Mouse (Mus musculus): Measurements from ENCODE around the gene Dcpp3. TPM values are rescaled to one million over a fixed set of nuclear protein-coding genes. Genes with fewer than 3 reads are reported as not detected.
"Not testable (repeated sequence)": the region's sequence is repeated elsewhere in the genome, so short reads cannot be mapped to it uniquely, and the experiment has no call there.

Dcpp3 gene
- total RNA-seq (2021) (not detected), polyA plus RNA-seq (2012; rRNA removed) (not detected in 2 replicates)
- long read RNA-seq, result 0 reads

DNA sequence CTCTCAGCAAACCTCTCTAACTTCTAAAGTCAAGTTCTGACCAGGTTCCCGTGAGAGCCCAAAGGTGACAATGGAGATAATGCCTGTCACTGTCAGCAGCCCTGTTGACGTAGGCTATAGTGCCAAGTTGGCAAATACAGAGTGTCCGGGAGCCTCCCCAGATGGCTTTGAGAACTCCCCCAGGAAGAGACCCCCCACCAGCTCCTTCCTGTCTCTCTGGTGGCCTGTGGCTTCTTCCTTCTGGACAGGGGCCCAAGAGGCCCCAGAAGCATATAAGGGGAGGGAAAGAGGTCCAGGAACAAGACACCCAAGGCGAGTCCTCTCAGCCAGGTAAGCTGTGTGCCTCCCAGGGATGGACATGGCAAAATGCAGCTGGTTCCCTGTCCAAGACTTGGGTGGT is at the start of gene Dcpp3:
Gene Dcpp3 (plus strand): TSS at position 301 of the 400 bp plus-strand sequence.
- intact Hi-C loops (cut with DNase I); H3K27ac ChIP-seq; H3K79me2 ChIP-seq (replicated peaks; ENCODE audit: control insufficient read depth, insufficient read depth, low read length); H3K9ac ChIP-seq (ENCODE audit: low read depth, low read length); H3K4me1 ChIP-seq (ENCODE audit: control insufficient read depth, insufficient read depth, low read length); H3K4me3 ChIP-seq; H3K36me3 ChIP-seq (ENCODE audit: control insufficient read depth, insufficient read depth, low read length); H3K27me3 ChIP-seq (ENCODE audit: control insufficient read depth, insufficient read depth, low read length); DNase-seq: not testable (repeated sequence)
- WGBS, result 47% methylated on average over 4 of the region's 4 CpGs

DNA sequence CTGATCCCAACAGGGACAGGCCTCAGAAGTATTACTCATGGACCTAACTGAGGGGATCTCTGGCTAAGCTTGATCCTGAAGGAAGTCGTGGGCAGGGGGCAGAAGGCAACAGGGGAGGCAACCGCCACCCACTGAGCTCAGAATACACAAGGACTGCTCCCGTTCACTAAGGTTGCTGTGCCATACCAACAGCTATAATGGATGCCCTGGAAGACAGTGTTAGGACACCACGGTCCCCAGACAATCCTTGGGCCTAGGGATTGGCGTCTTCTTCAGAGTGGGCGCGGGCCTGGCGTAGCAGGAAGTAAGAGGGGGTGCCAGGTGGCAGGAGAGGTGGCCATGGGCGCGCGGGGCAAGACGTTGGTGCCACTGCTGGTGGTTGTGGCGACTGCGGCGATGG is 49.5 kb upstream of the Dcpp3 start, which contains the start of gene Prss21:
Gene Prss21 (plus strand): TSS at position 301 of the 400 bp plus-strand sequence.
- Histone ChIP-seq H3K36me3 (ENCODE audit: control insufficient read depth, insufficient read depth, low read length) (no peaks in the 10 kb centered on the region), H3K4me3 (no peak within 1 kb of the TSS), H3K27ac (no peak within 1 kb of the TSS), H3K4me1 (ENCODE audit: control insufficient read depth, insufficient read depth, low read length) (no peaks in the 10 kb centered on the region), H3K9ac (ENCODE audit: low read depth, low read length) (no peak within 1 kb of the TSS), H3K79me2 (replicated peaks; ENCODE audit: control insufficient read depth, insufficient read depth, low read length) (no peaks in the 10 kb centered on the region), H3K27me3 (ENCODE audit: control insufficient read depth, insufficient read depth, low read length) (no peaks in the 10 kb centered on the region)
- 83% methylated on average over 15 of the region's 15 CpGs for WGBS
- no peak for TF ChIP-seq EP300 (IDR thresholded peaks at IDR 0.05; ENCODE audit: insufficient read depth, low read depth, low read length)
- intact Hi-C loops (cut with DNase I), result no loop called here
- DNase-seq, result no peak

DNA sequence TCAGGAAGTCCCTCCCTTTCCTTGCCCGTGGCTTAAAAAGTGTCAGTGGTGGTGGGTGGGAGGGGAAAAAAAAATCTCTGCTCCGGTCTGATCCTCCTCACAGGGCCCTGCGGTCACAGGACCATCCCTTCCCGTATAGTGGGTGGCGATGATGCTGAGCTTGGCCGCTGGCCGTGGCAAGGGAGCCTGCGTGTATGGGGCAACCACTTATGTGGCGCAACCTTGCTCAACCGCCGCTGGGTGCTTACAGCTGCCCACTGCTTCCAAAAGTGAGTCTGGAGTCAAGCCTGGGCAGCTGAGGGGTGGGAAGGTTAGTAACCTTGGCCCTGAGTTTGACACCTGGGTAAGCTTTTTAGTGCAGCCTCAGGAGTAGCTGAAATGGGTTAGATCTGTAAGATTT is 48.7 kb upstream of the Dcpp3 start:
- no peaks in the 10 kb centered on the region for H3K36me3 ChIP-seq (ENCODE audit: control insufficient read depth, insufficient read depth, low read length)
- H3K4me1 ChIP-seq (ENCODE audit: control insufficient read depth, insufficient read depth, low read length), result no peaks in the 10 kb centered on the region
- no peak overlapping the region for H3K9ac ChIP-seq (ENCODE audit: low read depth, low read length)
- intact Hi-C loops (cut with DNase I), result no loop called here
- TF ChIP-seq POLR2A (IDR thresholded peaks at IDR 0.05; ENCODE audit: insufficient read depth, low read depth, low read length) (no peak), EP300 (IDR thresholded peaks at IDR 0.05; ENCODE audit: insufficient read depth, low read depth, low read length) (no peak), CTCF (IDR thresholded peaks at IDR 0.05) (no peak)
- 81% methylated on average over 11 of the region's 11 CpGs for WGBS
- H3K79me2 ChIP-seq (replicated peaks; ENCODE audit: control insufficient read depth, insufficient read depth, low read length), result no peaks in the 10 kb centered on the region
- DNase-seq, result no peak
- no peak overlapping the region for H3K4me3 ChIP-seq
- no peaks in the 10 kb centered on the region for H3K27me3 ChIP-seq (ENCODE audit: control insufficient read depth, insufficient read depth, low read length)
- no peak overlapping the region for H3K27ac ChIP-seq

DNA sequence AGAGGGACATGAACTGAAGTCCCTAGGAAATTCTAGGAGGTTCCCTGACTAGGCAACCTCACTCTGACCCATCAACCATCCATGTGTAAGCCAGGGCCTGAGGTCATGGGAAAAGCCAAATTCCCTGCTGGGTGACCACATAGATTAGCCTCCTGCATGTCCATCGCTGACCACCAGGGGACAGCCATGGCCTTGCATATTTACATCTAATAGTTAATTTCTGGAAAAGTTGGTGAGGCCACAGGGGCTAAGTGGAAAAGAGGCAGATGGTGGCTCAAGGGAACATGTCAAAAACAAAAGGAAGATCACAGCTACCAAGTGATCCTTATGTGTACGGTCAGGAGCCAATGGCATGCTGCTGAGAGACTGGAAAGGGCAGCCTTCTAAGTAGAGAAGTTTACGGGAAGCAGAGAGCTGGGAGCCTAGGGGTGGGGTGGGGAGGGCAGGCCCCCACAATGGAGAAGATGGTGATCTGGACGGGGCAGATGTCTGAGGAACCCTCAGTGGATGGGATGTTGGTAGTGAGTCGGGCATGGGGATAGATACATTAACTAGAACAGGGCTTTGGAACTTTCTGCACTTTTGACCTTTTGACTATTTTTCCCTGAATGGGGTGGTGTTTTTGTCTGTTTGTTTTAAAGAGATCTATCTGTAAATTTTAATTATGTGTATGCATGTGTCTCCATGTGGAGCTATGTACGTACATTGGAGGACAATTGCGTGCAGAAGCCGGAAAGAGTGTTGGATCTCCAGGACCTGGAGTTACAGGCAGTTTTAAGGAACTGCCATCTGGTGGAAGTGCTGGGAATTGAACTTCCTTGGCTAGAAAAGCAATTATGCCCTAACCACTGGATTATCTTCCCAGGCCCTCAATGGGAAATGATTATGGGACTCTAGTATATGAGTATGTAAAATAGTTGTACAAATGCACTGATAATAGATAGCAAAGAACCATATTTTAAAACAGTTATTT is 43.1 kb upstream of the Dcpp3 start:
- Histone ChIP-seq H3K79me2 (replicated peaks; ENCODE audit: control insufficient read depth, insufficient read depth, low read length) (no peaks in the 10 kb centered on the region), H3K4me3 (no peak overlapping the region), H3K27ac (no peak overlapping the region), H3K9ac (ENCODE audit: low read depth, low read length) (no peak overlapping the region), H3K36me3 (ENCODE audit: control insufficient read depth, insufficient read depth, low read length) (no peaks in the 10 kb centered on the region), H3K4me1 (ENCODE audit: control insufficient read depth, insufficient read depth, low read length) (no peaks in the 10 kb centered on the region), H3K27me3 (ENCODE audit: control insufficient read depth, insufficient read depth, low read length) (no peaks in the 10 kb centered on the region)
- no peak for TF ChIP-seq EP300 (IDR thresholded peaks at IDR 0.05; ENCODE audit: insufficient read depth, low read depth, low read length)
- TF ChIP-seq CTCF (IDR thresholded peaks at IDR 0.05), result peak; percentile 89
- WGBS, result 35% methylated on average over 8 of the region's 8 CpGs
- DNase-seq, result peak; percentile 27 to 56
- intact Hi-C loops (cut with DNase I), result loop anchor here (1.0 to 2.0 kb wide), 2 partner anchors 86 to 125 kb away; no protein-coding TSS in a partner anchor

DNA sequence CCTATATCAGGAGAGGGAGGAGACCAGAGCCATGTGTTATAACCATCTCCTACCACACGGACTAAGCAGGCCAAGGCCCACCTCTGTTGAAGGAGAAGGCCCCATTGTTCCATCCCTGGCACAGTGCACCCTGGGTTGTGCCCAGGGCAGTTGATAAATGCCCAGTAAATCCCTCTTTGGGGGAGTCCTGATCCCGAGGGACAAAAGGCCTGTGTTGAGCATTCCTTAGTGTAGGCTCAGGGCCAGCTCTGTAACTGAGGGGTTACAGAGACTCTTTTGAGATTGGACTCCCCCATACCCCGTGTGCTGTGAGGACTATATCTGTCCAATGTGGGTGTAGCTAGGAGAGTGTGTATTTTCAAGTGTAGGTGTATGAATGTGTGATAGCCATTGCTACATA is 40.5 kb upstream of the Dcpp3 start:
- intact Hi-C loops (cut with DNase I), result no loop called here
- Histone ChIP-seq H3K9ac (ENCODE audit: low read depth, low read length) (no peak overlapping the region), H3K4me3 (no peak overlapping the region), H3K27me3 (ENCODE audit: control insufficient read depth, insufficient read depth, low read length) (no peaks in the 10 kb centered on the region), H3K79me2 (replicated peaks; ENCODE audit: control insufficient read depth, insufficient read depth, low read length) (no peaks in the 10 kb centered on the region), H3K4me1 (ENCODE audit: control insufficient read depth, insufficient read depth, low read length) (no peaks in the 10 kb centered on the region), H3K27ac (no peak overlapping the region), H3K36me3 (ENCODE audit: control insufficient read depth, insufficient read depth, low read length) (no peaks in the 10 kb centered on the region)
- TF ChIP-seq POLR2A (IDR thresholded peaks at IDR 0.05; ENCODE audit: insufficient read depth, low read depth, low read length) (no peak), EP300 (IDR thresholded peaks at IDR 0.05; ENCODE audit: insufficient read depth, low read depth, low read length) (no peak), CTCF (IDR thresholded peaks at IDR 0.05) (no peak)
- 44% methylated on average over 3 of the region's 3 CpGs for WGBS
- no peak for DNase-seq

DNA sequence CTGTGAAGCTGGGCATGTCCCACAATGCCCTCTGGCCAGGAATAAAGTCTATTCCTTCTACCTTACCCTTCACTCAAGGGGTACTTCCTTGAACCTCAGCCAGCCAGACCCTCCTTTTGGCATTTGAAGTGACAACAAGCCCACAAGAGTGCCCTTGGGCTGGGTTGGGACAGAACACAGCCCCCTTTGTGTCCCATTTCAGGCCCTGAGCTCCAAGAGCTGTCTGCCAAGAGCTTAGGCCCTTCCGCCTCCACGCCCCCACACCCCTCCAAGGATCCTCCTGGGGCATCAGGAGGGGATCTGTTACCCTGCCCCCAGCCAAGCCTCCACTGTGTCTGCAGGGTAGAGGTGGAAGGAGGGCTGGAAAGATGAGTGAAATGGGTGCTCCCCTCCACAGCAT is 40.1 kb upstream of the Dcpp3 start:
- H3K9ac ChIP-seq (ENCODE audit: low read depth, low read length), result no peak overlapping the region
- DNase-seq, result no peak
- H3K4me3 ChIP-seq, result no peak overlapping the region
- H3K36me3 ChIP-seq (ENCODE audit: control insufficient read depth, insufficient read depth, low read length), result no peaks in the 10 kb centered on the region
- H3K4me1 ChIP-seq (ENCODE audit: control insufficient read depth, insufficient read depth, low read length), result no peaks in the 10 kb centered on the region
- no peak overlapping the region for H3K27ac ChIP-seq
- 93% methylated on average over 2 of the region's 2 CpGs for WGBS
- H3K27me3 ChIP-seq (ENCODE audit: control insufficient read depth, insufficient read depth, low read length), result no peaks in the 10 kb centered on the region
- no peaks in the 10 kb centered on the region for H3K79me2 ChIP-seq (replicated peaks; ENCODE audit: control insufficient read depth, insufficient read depth, low read length)
- intact Hi-C loops (cut with DNase I), result no loop called here
- no peak for TF ChIP-seq CTCF (IDR thresholded peaks at IDR 0.05)
- no peak for TF ChIP-seq EP300 (IDR thresholded peaks at IDR 0.05; ENCODE audit: insufficient read depth, low read depth, low read length)
- no peak for TF ChIP-seq POLR2A (IDR thresholded peaks at IDR 0.05; ENCODE audit: insufficient read depth, low read depth, low read length)

DNA sequence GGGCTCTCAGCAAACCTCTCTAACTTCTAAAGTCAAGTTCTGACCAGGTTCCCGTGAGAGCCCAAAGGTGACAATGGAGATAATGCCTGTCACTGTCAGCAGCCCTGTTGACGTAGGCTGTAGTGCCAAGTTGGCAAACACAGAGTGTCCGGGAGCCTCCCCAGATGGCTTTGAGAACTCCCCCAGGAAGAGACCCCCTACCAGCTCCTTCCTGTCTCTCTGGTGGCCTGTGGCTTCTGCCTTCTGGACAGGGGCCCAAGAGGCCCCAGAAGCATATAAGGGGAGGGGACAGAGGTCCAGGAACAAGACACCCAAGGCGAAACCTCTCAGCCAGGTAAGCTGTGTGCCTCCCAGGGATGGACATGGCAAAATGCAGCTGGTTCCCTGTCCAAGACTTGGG is 36.7 kb upstream of the Dcpp3 start, which contains the start of the genes Dcpp1 and Dcpp2:
Gene Dcpp1 (plus strand): TSS at position 301 of the 400 bp plus-strand sequence.
Gene Dcpp2 (plus strand): TSS at position 305 of the 400 bp plus-strand sequence.
- DNase-seq; H3K27me3 ChIP-seq (ENCODE audit: control insufficient read depth, insufficient read depth, low read length); H3K4me1 ChIP-seq (ENCODE audit: control insufficient read depth, insufficient read depth, low read length); H3K9ac ChIP-seq (ENCODE audit: low read depth, low read length); H3K27ac ChIP-seq; H3K4me3 ChIP-seq; H3K79me2 ChIP-seq (replicated peaks; ENCODE audit: control insufficient read depth, insufficient read depth, low read length); H3K36me3 ChIP-seq (ENCODE audit: control insufficient read depth, insufficient read depth, low read length); intact Hi-C loops (cut with DNase I): not testable (repeated sequence)
- WGBS, result 44% methylated on average over 4 of the region's 4 CpGs

Data from heart, adult 2 months (tissue).